Mouse (Mus musculus): ENCODE measurements around the gene Pnmt. TPM values are rescaled to one million over a fixed set of nuclear protein-coding genes. Genes with fewer than 3 reads are reported as not detected.

Pnmt gene
- polyA plus RNA-seq, 1 experiment from 2014 or later: 3.2 TPM

Other genes with a start within 250 kb of the Pnmt start
- 26.2 and 30.6 TPM in 2 replicates for gene Fbxl20, start 236.0 kb upstream of the Pnmt start, polyA plus RNA-seq (2015; fragmentation: Nextera tagmentation; extraction: Ambion mirVana)
- gene Med1, start 193.2 kb upstream of the Pnmt start, polyA plus RNA-seq (2015; fragmentation: Nextera tagmentation; extraction: Ambion mirVana): 67.0 and 67.4 TPM in 2 replicates
- 12.1 and 12.2 TPM in 2 replicates for gene Cdk12, start 183.4 kb upstream of the Pnmt start, polyA plus RNA-seq (2015; fragmentation: Nextera tagmentation; extraction: Ambion mirVana)
- gene Neurod2, start 56.8 kb upstream of the Pnmt start, polyA plus RNA-seq (2015; fragmentation: Nextera tagmentation; extraction: Ambion mirVana): 24.6 and 30.7 TPM in 2 replicates
- 1.1 and 2.4 TPM in 2 replicates for gene Ppp1r1b, start 38.0 kb upstream of the Pnmt start, polyA plus RNA-seq (2015; fragmentation: Nextera tagmentation; extraction: Ambion mirVana)
- gene Stard3, start 28.1 kb upstream of the Pnmt start, polyA plus RNA-seq (2015; fragmentation: Nextera tagmentation; extraction: Ambion mirVana): 44.4 and 44.7 TPM in 2 replicates
- 0.21 and 0.35 TPM in 2 replicates for gene Tcap, start 2.6 kb upstream of the Pnmt start, polyA plus RNA-seq (2015; fragmentation: Nextera tagmentation; extraction: Ambion mirVana)
- 9.4 and 10.4 TPM in 2 replicates for gene Pgap3, start 14.0 kb downstream of the Pnmt start, polyA plus RNA-seq (2015; fragmentation: Nextera tagmentation; extraction: Ambion mirVana)
- gene Erbb2, start 26.0 kb downstream of the Pnmt start, polyA plus RNA-seq (2015; fragmentation: Nextera tagmentation; extraction: Ambion mirVana): 8.4 and 9.9 TPM in 2 replicates
- 248 and 269 TPM in 2 replicates for gene Mien1, start 52.5 kb downstream of the Pnmt start, polyA plus RNA-seq (2015; fragmentation: Nextera tagmentation; extraction: Ambion mirVana)
- 0.22 and 0.36 TPM in 2 replicates for gene Grb7, start 59.9 kb downstream of the Pnmt start, polyA plus RNA-seq (2015; fragmentation: Nextera tagmentation; extraction: Ambion mirVana)
- 0.21 and 0.35 TPM in 2 replicates for gene Ikzf3, start 159.6 kb downstream of the Pnmt start, polyA plus RNA-seq (2015; fragmentation: Nextera tagmentation; extraction: Ambion mirVana)
- gene Zpbp2, start 164.6 kb downstream of the Pnmt start, polyA plus RNA-seq (2015; fragmentation: Nextera tagmentation; extraction: Ambion mirVana): 0.14 TPM in 1 of 2 replicates, not detected in the other
- 91.1 and 91.8 TPM in 2 replicates for gene Ormdl3, start 200.9 kb downstream of the Pnmt start, polyA plus RNA-seq (2015; fragmentation: Nextera tagmentation; extraction: Ambion mirVana)
- not detected in 2 replicates for gene Lrrc3c, start 211.8 kb downstream of the Pnmt start, polyA plus RNA-seq (2015; fragmentation: Nextera tagmentation; extraction: Ambion mirVana)
- 0.82 and 1.2 TPM in 2 replicates for gene Gm12355, start 239.2 kb downstream of the Pnmt start, polyA plus RNA-seq (2015; fragmentation: Nextera tagmentation; extraction: Ambion mirVana)
- not detected in 2 replicates for gene Gsdma3, start 239.9 kb downstream of the Pnmt start, polyA plus RNA-seq (2015; fragmentation: Nextera tagmentation; extraction: Ambion mirVana)

Data from hindbrain, embryonic 13.5 days (tissue).